Mouse (Mus musculus) heart, embryonic 10.5 days (tissue): ENCODE measurements around the gene Ptprg. TPM values are rescaled to one million over a fixed set of nuclear protein-coding genes. Genes with fewer than 3 reads are reported as not detected.
A peak's percentile ranks its signal among the peaks of the same experiment; 100 is the strongest.

Experiments
- DNase-seq: peaks from one replicate; pipeline ENCODE4 v3.0.0-alpha.2; 2017; ENCODE audit warnings: low spot score
- H3K27ac ChIP-seq: fragments of 300-500 bp; sonication (generic); 2 replicates; pipeline ENCODE4 v1.5.1; 2016; ENCODE audit warnings: mild to moderate bottlenecking
- H3K27me3 ChIP-seq: fragments of 300-500 bp; sonication (generic); 2 replicates; pipeline ENCODE4 v1.6.1; 2016; ENCODE audit warnings: mild to moderate bottlenecking; ENCODE audit not compliant: poor library complexity, insufficient read depth, severe bottlenecking
- H3K36me3 ChIP-seq: fragments of 300-500 bp; sonication (generic); 2 replicates; pipeline ENCODE4 v1.6.1; 2016; ENCODE audit warnings: mild to moderate bottlenecking, moderate library complexity
- H3K4me1 ChIP-seq: fragments of 300-500 bp; sonication (generic); 2 replicates; pipeline ENCODE4 v1.6.1; 2016; ENCODE audit warnings: mild to moderate bottlenecking
- H3K4me3 ChIP-seq: fragments of 300-500 bp; sonication (generic); 2 replicates; pipeline ENCODE4 v1.5.1; 2016; ENCODE audit warnings: mild to moderate bottlenecking, moderate library complexity
- H3K9me3 ChIP-seq: fragments of 300-500 bp; sonication (generic); 2 replicates; pipeline ENCODE4 v1.6.1; 2016; ENCODE audit warnings: mild to moderate bottlenecking, moderate library complexity
- WGBS: fragments of 180-500 bp; shearing (Covaris S2); methylation state at CpG from one replicate; pipeline ENCODE4 v1.1.7; 2016; 5-methylcytosine and 5-hydroxymethylcytosine counted together
- polyA plus RNA-seq: library from polyadenylated mRNA; unstranded; fragments of >200 nt; fragmentation: Nextera tagmentation; extraction: Ambion mirVana; gene quantifications from 2 replicates; pipeline ENCODE4 v1.2.1, GENCODE M21; 2016

Ptprg gene
- polyA plus RNA-seq, 1 experiment from 2014 or later, result 22.8 TPM

GRCm38 (mm10) chr14:11608366-11608765, 55.0 kb downstream of the Ptprg start:
- Histone ChIP-seq H3K4me3 (no peak overlapping the region), H3K27ac (no peak overlapping the region), H3K4me1 (peaks cover 3% of the 10 kb centered on the region; the same call in 1 of the 2 replicates), H3K36me3 (no peaks in the 10 kb centered on the region), H3K9me3 (no peaks in the 10 kb centered on the region), H3K27me3 (no peaks in the 10 kb centered on the region)
- WGBS, result 54% methylated on average over 8 of the region's 8 CpGs
- DNase-seq, result no peak

GRCm38 (mm10) chr14:11609857-11610582, 56.7 kb downstream of the Ptprg start:
- Histone ChIP-seq H3K27me3 (no peaks in the 10 kb centered on the region), H3K27ac (no peak overlapping the region), H3K36me3 (no peaks in the 10 kb centered on the region), H3K4me3 (no peak overlapping the region), H3K4me1 (peaks cover 3% of the 10 kb centered on the region; the same call in 1 of the 2 replicates), H3K9me3 (no peaks in the 10 kb centered on the region)
- DNase-seq, result no peak
- 88% methylated on average over 7 of the region's 7 CpGs for WGBS

GRCm38 (mm10) chr14:11612426-11612825, 59.1 kb downstream of the Ptprg start:
- Histone ChIP-seq H3K27ac (no peak overlapping the region), H3K9me3 (no peaks in the 10 kb centered on the region), H3K4me3 (no peak overlapping the region), H3K27me3 (no peaks in the 10 kb centered on the region), H3K36me3 (no peaks in the 10 kb centered on the region), H3K4me1 (peaks cover 22% of the 10 kb centered on the region)
- no peak for DNase-seq
- WGBS, result 89% methylated on average over 5 of the region's 5 CpGs

- H3K9me3 ChIP-seq, result no peaks in the 10 kb centered on the region
- no peak for DNase-seq
- H3K4me1 ChIP-seq, result peaks cover 29% of the 10 kb centered on the region
- H3K27me3 ChIP-seq, result no peaks in the 10 kb centered on the region
- WGBS, result 62% methylated on average over 3 of the region's 3 CpGs
- no peaks in the 10 kb centered on the region for H3K36me3 ChIP-seq
- H3K4me3 ChIP-seq, result no peak overlapping the region
- H3K27ac ChIP-seq, result no peak overlapping the region
Observed at GRCm38 (mm10) chr14:11613146-11613545, 59.8 kb downstream of the Ptprg start.

GRCm38 (mm10) chr14:11615697-11616096, 62.4 kb downstream of the Ptprg start:
- Histone ChIP-seq H3K9me3 (no peaks in the 10 kb centered on the region), H3K27ac (no peak overlapping the region), H3K36me3 (no peaks in the 10 kb centered on the region), H3K4me3 (no peak overlapping the region), H3K27me3 (no peaks in the 10 kb centered on the region), H3K4me1 (peaks cover 43% of the 10 kb centered on the region)
- DNase-seq, result no peak
- 77% methylated on average over 3 of the region's 3 CpGs for WGBS

- DNase-seq, result peak; percentile 82
- H3K27ac ChIP-seq, result no peak overlapping the region
Observed at GRCm38 (mm10) chr14:11617362-11617761, 64.0 kb downstream of the Ptprg start.

GRCm38 (mm10) chr14:11618140-11618705, 64.9 kb downstream of the Ptprg start:
- H3K27me3 ChIP-seq, result no peaks in the 10 kb centered on the region
- no peak overlapping the region for H3K4me3 ChIP-seq
- H3K9me3 ChIP-seq, result no peaks in the 10 kb centered on the region
- H3K4me1 ChIP-seq, result peaks cover 48% of the 10 kb centered on the region
- DNase-seq, result no peak
- H3K27ac ChIP-seq, result no peak overlapping the region
- WGBS, result 81% methylated on average over 6 of the region's 6 CpGs
- no peaks in the 10 kb centered on the region for H3K36me3 ChIP-seq

More at GRCm38 (mm10) chr14:11617362-11617761, 64.0 kb downstream of the Ptprg start:
- 33% methylated on average over 6 of the region's 6 CpGs for WGBS
- Histone ChIP-seq H3K9me3 (no peaks in the 10 kb centered on the region), H3K4me1 (peaks cover 48% of the 10 kb centered on the region), H3K27me3 (no peaks in the 10 kb centered on the region), H3K4me3 (no peak overlapping the region), H3K36me3 (no peaks in the 10 kb centered on the region)

GRCm38 (mm10) chr14:11619606-11620005, 66.3 kb downstream of the Ptprg start:
- no peak for DNase-seq
- 84% methylated on average over 7 of the region's 7 CpGs for WGBS
- Histone ChIP-seq H3K27ac (no peak overlapping the region), H3K36me3 (no peaks in the 10 kb centered on the region), H3K27me3 (no peaks in the 10 kb centered on the region), H3K9me3 (no peaks in the 10 kb centered on the region), H3K4me3 (no peak overlapping the region), H3K4me1 (peaks cover 45% of the 10 kb centered on the region)

GRCm38 (mm10) chr14:11620314-11620713, 67.0 kb downstream of the Ptprg start:
- Histone ChIP-seq H3K4me1 (peaks cover 45% of the 10 kb centered on the region), H3K27ac (no peak overlapping the region)

GRCm38 (mm10) chr14:11620962-11621568, 67.7 kb downstream of the Ptprg start:
- 58% methylated on average over 10 of the region's 10 CpGs for WGBS
- peaks cover 39% of the 10 kb centered on the region for H3K4me1 ChIP-seq
- H3K9me3 ChIP-seq, result no peaks in the 10 kb centered on the region
- H3K27me3 ChIP-seq, result no peaks in the 10 kb centered on the region
- DNase-seq, result no peak
- H3K4me3 ChIP-seq, result no peak overlapping the region
- H3K36me3 ChIP-seq, result no peaks in the 10 kb centered on the region
- H3K27ac ChIP-seq, result no peak overlapping the region

More at GRCm38 (mm10) chr14:11620314-11620713, 67.0 kb downstream of the Ptprg start:
- Histone ChIP-seq H3K27me3 (no peaks in the 10 kb centered on the region), H3K9me3 (no peaks in the 10 kb centered on the region), H3K36me3 (no peaks in the 10 kb centered on the region), H3K4me3 (no peak overlapping the region)
- DNase-seq, result no peak
- 67% methylated on average over 6 of the region's 6 CpGs for WGBS

- Histone ChIP-seq H3K4me1 (peaks cover 17% of the 10 kb centered on the region), H3K4me3 (no peak overlapping the region), H3K27me3 (no peaks in the 10 kb centered on the region), H3K36me3 (no peaks in the 10 kb centered on the region), H3K27ac (no peak overlapping the region), H3K9me3 (no peaks in the 10 kb centered on the region)
- WGBS, result 71% methylated on average over 4 of the region's 4 CpGs
- DNase-seq, result no peak
Observed at GRCm38 (mm10) chr14:11623576-11623975, 70.2 kb downstream of the Ptprg start.

GRCm38 (mm10) chr14:11630736-11631135, 77.4 kb downstream of the Ptprg start:
- Histone ChIP-seq H3K4me1 (peaks cover 10% of the 10 kb centered on the region; the same call in 1 of the 2 replicates), H3K9me3 (no peaks in the 10 kb centered on the region), H3K27me3 (no peaks in the 10 kb centered on the region), H3K36me3 (no peaks in the 10 kb centered on the region), H3K4me3 (no peak overlapping the region), H3K27ac (no peak overlapping the region)
- 51% methylated on average over 2 of the region's 2 CpGs for WGBS
- DNase-seq, result no peak

GRCm38 (mm10) chr14:11631505-11631904, 78.2 kb downstream of the Ptprg start:
- DNase-seq, result no peak
- no peaks in the 10 kb centered on the region for H3K9me3 ChIP-seq
- peaks cover 10% of the 10 kb centered on the region; the same call in 1 of the 2 replicates for H3K4me1 ChIP-seq
- H3K36me3 ChIP-seq, result no peaks in the 10 kb centered on the region
- H3K27me3 ChIP-seq, result no peaks in the 10 kb centered on the region
- no peak overlapping the region for H3K4me3 ChIP-seq
- no peak overlapping the region for H3K27ac ChIP-seq
- WGBS, result 91% methylated on average over 4 of the region's 4 CpGs
